In genomic region chr1:63112151-63112864, GRCm38 (mm10) we compare ENCODE assay signal across 8 mouse cellular contexts. TPM values are rescaled to one million over a fixed set of nuclear protein-coding genes. Genes with fewer than 3 reads are reported as not detected.
DNase-seq lines count a peak whose midpoint lies in the region; ATAC-seq and TF ChIP-seq lines count a peak whose summit lies in the region.

No protein-coding gene starts in this region.

- H3K9me3 ChIP-seq in kidney, postnatal 0 days (replicated peaks; ENCODE audit: low read length): no peaks in the 10 kb centered on the region
- no peaks in the 10 kb centered on the region for H3K9me3 ChIP-seq in embryonic facial prominence, embryonic 10.5 days
- no peaks in the 10 kb centered on the region for H3K9me3 ChIP-seq in hindbrain, embryonic 14.5 days (ENCODE audit: control insufficient read depth, low read length)
- no peaks in the 10 kb centered on the region for H3K9me3 ChIP-seq in midbrain, embryonic 16.5 days (replicated peaks; ENCODE audit: control insufficient read depth, low read length, poor library complexity, severe bottlenecking)

- H3K4me2 ChIP-seq in kidney, postnatal 0 days (ENCODE audit: low read length): peak overlapping the region; percentile 75
- peak overlapping the region; percentile 81 for H3K4me2 ChIP-seq in hindbrain, embryonic 14.5 days (replicated peaks)
- peak overlapping the region; percentile 92 for H3K4me2 ChIP-seq in midbrain, embryonic 16.5 days (ENCODE audit: low read length)

- H3K27me3 ChIP-seq in kidney, postnatal 0 days (ENCODE audit: insufficient read depth, low read length): no peaks in the 10 kb centered on the region
- H3K27me3 ChIP-seq in embryonic facial prominence, embryonic 10.5 days (replicated peaks; ENCODE audit: low read depth, poor library complexity, severe bottlenecking): no peaks in the 10 kb centered on the region
- H3K27me3 ChIP-seq in hindbrain, embryonic 14.5 days (ENCODE audit: control insufficient read depth, insufficient read depth, low read length): no peaks in the 10 kb centered on the region
- no peaks in the 10 kb centered on the region for H3K27me3 ChIP-seq in midbrain, embryonic 16.5 days (ENCODE audit: control insufficient read depth, insufficient read depth, low read depth, low read length)

- WGBS in kidney, postnatal 0 days: 42% methylated on average over 8 of the region's 8 CpGs
- WGBS in embryonic facial prominence, embryonic 10.5 days: 50% methylated on average over 8 of the region's 8 CpGs
- WGBS in hindbrain, embryonic 14.5 days: 47% methylated on average over 8 of the region's 8 CpGs
- 36% methylated on average over 8 of the region's 8 CpGs for WGBS in midbrain, embryonic 16.5 days

- DNase-seq in kidney, postnatal 0 days (ENCODE audit: low spot score): no peak
- no peak for DNase-seq in kidney, adult 8-10 months
- no peak for DNase-seq in embryonic facial prominence, embryonic 10.5 days (ENCODE audit: low spot score)
- DNase-seq in hindbrain, embryonic 14.5 days (ENCODE audit: low spot score): no peak
- no peak for DNase-seq in spleen, postnatal 10 days (ENCODE audit: low spot score in 2 of 2)
- DNase-seq in layer of hippocampus, postnatal 10 days (ENCODE audit: low spot score in 2 of 2): no peak

- no peaks in the 10 kb centered on the region for H3K36me3 ChIP-seq in kidney, postnatal 0 days (ENCODE audit: insufficient read depth, low read length)
- peaks cover 17% of the 10 kb centered on the region for H3K36me3 ChIP-seq in embryonic facial prominence, embryonic 10.5 days (replicated peaks)
- no peaks in the 10 kb centered on the region for H3K36me3 ChIP-seq in hindbrain, embryonic 14.5 days (replicated peaks; ENCODE audit: control insufficient read depth, insufficient read depth)
- no peaks in the 10 kb centered on the region for H3K36me3 ChIP-seq in midbrain, embryonic 16.5 days (ENCODE audit: control insufficient read depth, insufficient read depth, low read length)

- peaks cover 14% of the 10 kb centered on the region; the same call in 1 of the 2 replicates for H3K4me1 ChIP-seq in kidney, postnatal 0 days (replicated peaks; ENCODE audit: insufficient read depth, low read length)
- peaks cover 38% of the 10 kb centered on the region for H3K4me1 ChIP-seq in embryonic facial prominence, embryonic 10.5 days
- peaks cover 32% of the 10 kb centered on the region for H3K4me1 ChIP-seq in hindbrain, embryonic 14.5 days (replicated peaks; ENCODE audit: control insufficient read depth, insufficient read depth, low read length)
- H3K4me1 ChIP-seq in midbrain, embryonic 16.5 days (ENCODE audit: control insufficient read depth, insufficient read depth, low read length): peaks cover 39% of the 10 kb centered on the region

- no peak for TF ChIP-seq CTCF in kidney, postnatal 0 days (IDR thresholded peaks at IDR 0.05; ENCODE audit: low read depth)

- peak overlapping the region; percentile 95 for H3K4me3 ChIP-seq in kidney, postnatal 0 days (replicated peaks; ENCODE audit: low read depth, low read length)
- H3K4me3 ChIP-seq in embryonic facial prominence, embryonic 10.5 days: peak overlapping the region; percentile 97
- H3K4me3 ChIP-seq in hindbrain, embryonic 14.5 days (replicated peaks; ENCODE audit: low read length): peak overlapping the region; percentile 93
- H3K4me3 ChIP-seq in midbrain, embryonic 16.5 days (ENCODE audit: low read depth, low read length): peak overlapping the region; percentile 96

- H3K27ac ChIP-seq in kidney, postnatal 0 days: peak overlapping the region; percentile 100
- H3K27ac ChIP-seq in embryonic facial prominence, embryonic 10.5 days (replicated peaks): peak overlapping the region; percentile 100
- no peak overlapping the region; the same call in 1 of the 2 replicates for H3K27ac ChIP-seq in hindbrain, embryonic 14.5 days
- peak overlapping the region; percentile 24; the same call in 1 of the 2 replicates for H3K27ac ChIP-seq in midbrain, embryonic 16.5 days (ENCODE audit: low read length)

- ATAC-seq in kidney, postnatal 0 days (replicated peaks; ENCODE audit: low FRiP score, low read depth): no peak
- no peak for ATAC-seq in hindbrain, embryonic 14.5 days (ENCODE audit: low FRiP score)
- ATAC-seq in midbrain, embryonic 16.5 days: no peak
- ATAC-seq in CD4-positive, CD25-positive, alpha-beta regulatory T cell, adult 4 months: no peak

- H3K9ac ChIP-seq in kidney, postnatal 0 days (ENCODE audit: low read depth, low read length): peak overlapping the region; percentile 100
- peak overlapping the region; percentile 100 for H3K9ac ChIP-seq in hindbrain, embryonic 14.5 days
- peak overlapping the region; percentile 100 for H3K9ac ChIP-seq in midbrain, embryonic 16.5 days (ENCODE audit: low read depth, low read length)

RNA-seq across cellular contexts. Expression of gene Ino80d, which starts 2.2 kb away (rescaled TPM):
- polyA plus RNA-seq in kidney, postnatal 0 days (2015; fragmentation: Nextera tagmentation; extraction: Ambion mirVana): 6.2 and 6.5 TPM in 2 replicates
- polyA plus RNA-seq in embryonic facial prominence, embryonic 10.5 days (2016; fragmentation: Nextera tagmentation; extraction: Ambion mirVana): 9.7 and 10.4 TPM in 2 replicates
- polyA plus RNA-seq in hindbrain, embryonic 14.5 days (2014; fragmentation: Nextera tagmentation; extraction: Ambion mirVana): 11.4 and 13.5 TPM in 2 replicates
- polyA plus RNA-seq in midbrain, embryonic 16.5 days (2015; fragmentation: Nextera tagmentation; extraction: Ambion mirVana): 8.9 and 9.6 TPM in 2 replicates
- 10 to 100 TPM; 23.8 to 36.8 TPM for polyA plus RNA-seq in CD4-positive, CD25-positive, alpha-beta regulatory T cell, adult 4 months (2017; shearing (Covaris generic))
- total RNA-seq in layer of hippocampus, postnatal 10 days (2021): 10 to 100 TPM; 26.8 to 27.9 TPM
